Mouse (Mus musculus): ENCODE measurements around the gene Fam213a. TPM values are rescaled to one million over a fixed set of nuclear protein-coding genes. Genes with fewer than 3 reads are reported as not detected.

Fam213a gene
- total RNA-seq, 4 experiments from 2014 or later, result 24.7 to 39.2 (median 28.2) TPM

- DNase-seq (ENCODE audit: low spot score), result no peak
These were observed 49.9 kb downstream of the Fam213a start for GRCm38 (mm10) chr14:40963501-40964213.

- DNase-seq (ENCODE audit: low spot score), result no peak
These were observed 51.0 kb downstream of the Fam213a start for GRCm38 (mm10) chr14:40962365-40963290.

GRCm38 (mm10) chr14:40960237-40960636 is 53.4 kb downstream of the Fam213a start:
- no peak for DNase-seq (ENCODE audit: low spot score)

- DNase-seq (ENCODE audit: low spot score), result no peak
These were observed 54.0 kb downstream of the Fam213a start for GRCm38 (mm10) chr14:40959586-40959985.

GRCm38 (mm10) chr14:40958986-40959381 is 54.6 kb downstream of the Fam213a start:
- DNase-seq (ENCODE audit: low spot score), result peak; percentile 71

- peak; percentile 61 for DNase-seq (ENCODE audit: low spot score)
These were observed 55.3 kb downstream of the Fam213a start for GRCm38 (mm10) chr14:40958083-40958985.

- DNase-seq (ENCODE audit: low spot score), result no peak
These were observed 56.0 kb downstream of the Fam213a start for GRCm38 (mm10) chr14:40957607-40958006.

- DNase-seq (ENCODE audit: low spot score), result peak; percentile 55
These were observed 57.1 kb downstream of the Fam213a start for GRCm38 (mm10) chr14:40956252-40957146.

GRCm38 (mm10) chr14:40955596-40956251 is 57.9 kb downstream of the Fam213a start:
- DNase-seq (ENCODE audit: low spot score), result no peak

- no peak for DNase-seq (ENCODE audit: low spot score)
These were observed 58.4 kb downstream of the Fam213a start for GRCm38 (mm10) chr14:40955146-40955545.

- no peak for DNase-seq (ENCODE audit: low spot score)
These were observed 60.2 kb downstream of the Fam213a start for GRCm38 (mm10) chr14:40953381-40953780.

GRCm38 (mm10) chr14:40952715-40953114 is 60.9 kb downstream of the Fam213a start:
- DNase-seq (ENCODE audit: low spot score), result no peak

- DNase-seq (ENCODE audit: low spot score), result no peak
These were observed 61.3 kb downstream of the Fam213a start for GRCm38 (mm10) chr14:40952301-40952700.

- no peak for DNase-seq (ENCODE audit: low spot score)
These were observed 63.6 kb downstream of the Fam213a start for GRCm38 (mm10) chr14:40949730-40950614.

- DNase-seq (ENCODE audit: low spot score), result no peak
These were observed 64.5 kb downstream of the Fam213a start for GRCm38 (mm10) chr14:40949047-40949446.

GRCm38 (mm10) chr14:40948522-40948921 is 65.1 kb downstream of the Fam213a start:
- DNase-seq (ENCODE audit: low spot score), result no peak

- no peak for DNase-seq (ENCODE audit: low spot score)
These were observed 65.9 kb downstream of the Fam213a start for GRCm38 (mm10) chr14:40947431-40948394.

- DNase-seq (ENCODE audit: low spot score), result no peak
These were observed 69.8 kb downstream of the Fam213a start for GRCm38 (mm10) chr14:40943802-40944201.

All from heart, adult 8-10 months (tissue).